Mouse (Mus musculus) hindbrain, embryonic 14.5 days (tissue): ENCODE results near the gene Sept6. TPM values are rescaled to one million over a fixed set of nuclear protein-coding genes. Genes with fewer than 3 reads are reported as not detected.

Experiments used
- ATAC-seq: fragments of 200-750 bp; cut with Nextera tagmentation; 2 replicates; pipeline ENCODE4 v1.8.0; 2017; ENCODE audit warnings: moderate number of reproducible peaks, mild to moderate bottlenecking, moderate TSS enrichment, moderate library complexity; ENCODE audit not compliant: low FRiP score
- DNase-seq: peaks from one replicate; pipeline ENCODE4 v3.0.0-alpha.2; 2015; ENCODE audit warnings: low spot score
- H3K27ac ChIP-seq: fragments of 300-500 bp; sonication (generic); 2 replicates; pipeline ENCODE4 v1.5.1; 2014; ENCODE audit warnings: mild to moderate bottlenecking, moderate library complexity
- H3K27me3 ChIP-seq: fragments of 300-500 bp; sonication (generic); 2 replicates; pipeline ENCODE4 v1.6.1; 2014; ENCODE audit warnings: mild to moderate bottlenecking, low read length, mixed read lengths; ENCODE audit not compliant: control insufficient read depth, insufficient read depth
- H3K36me3 ChIP-seq: fragments of 300-500 bp; sonication (generic); replicated peaks from 2 replicates; pipeline ENCODE4 v1.6.1; 2014; ENCODE audit not compliant: control insufficient read depth, insufficient read depth
- H3K4me1 ChIP-seq: fragments of 300-500 bp; sonication (generic); replicated peaks from 2 replicates; pipeline ENCODE4 v1.6.1; 2014; ENCODE audit warnings: antibody characterized with exemption, low read length, mixed read lengths; ENCODE audit not compliant: control insufficient read depth, insufficient read depth
- H3K4me2 ChIP-seq: fragments of 300-500 bp; sonication (generic); replicated peaks from 2 replicates; pipeline ENCODE4 v1.6.1; 2014; ENCODE audit warnings: mild to moderate bottlenecking, moderate library complexity
- H3K4me3 ChIP-seq: fragments of 300-500 bp; sonication (generic); replicated peaks from 2 replicates; pipeline ENCODE4 v1.5.1; 2014; ENCODE audit warnings: mild to moderate bottlenecking, low read length
- H3K9ac ChIP-seq: fragments of 300-500 bp; sonication (generic); 2 replicates; pipeline ENCODE4 v1.6.1; 2014
- H3K9me3 ChIP-seq: fragments of 300-500 bp; sonication (generic); 2 replicates; pipeline ENCODE4 v1.6.1; 2016; ENCODE audit warnings: low read length; ENCODE audit not compliant: control insufficient read depth
- WGBS: fragments of 180-500 bp; shearing (Covaris S2); extraction: QIAGEN DNeasy Blood & Tissue Kit; methylation state at CpG from one replicate; pipeline ENCODE4 v1.1.7; 2014; 5-methylcytosine and 5-hydroxymethylcytosine counted together
- polyA plus RNA-seq: library from polyadenylated mRNA; unstranded; fragments of >200 nt; fragmentation: Nextera tagmentation; extraction: Ambion mirVana; gene quantifications from 2 replicates; pipeline ENCODE4 v1.2.1, GENCODE M21; 2014

Gene Sept6
- polyA plus RNA-seq, 1 experiment from 2014 or later, result 70.7 TPM

GRCm38 (mm10) chrX:36863766-36864608 lies 127.6 kb downstream of the Sept6 start:
- H3K27ac ChIP-seq, result 0 out of 2 replicates have a peak overlapping the region, but pooled peaks have one; percentile 20
- H3K9me3 ChIP-seq, result no peaks in the 10 kb centered on the region
- peak overlapping the region; percentile 38 for H3K4me3 ChIP-seq
- H3K4me2 ChIP-seq, result peak overlapping the region; percentile 47
- DNase-seq (peak; percentile 82), ATAC-seq (peak; percentile 91)
- 18% methylated on average over 42 of the region's 44 CpGs for WGBS
- H3K4me1 ChIP-seq, result peaks cover 5% of the 10 kb centered on the region; the same call in 1 of the 2 replicates
- H3K27me3 ChIP-seq, result no peaks in the 10 kb centered on the region
- peak overlapping the region; percentile 40; the same call in 1 of the 2 replicates for H3K9ac ChIP-seq
- no peaks in the 10 kb centered on the region for H3K36me3 ChIP-seq

Other genes with a start within 250 kb of the Sept6 start
- 0.42 and 0.96 TPM in 2 replicates for gene Slc25a43, start 248.1 kb downstream of the Sept6 start, polyA plus RNA-seq
- gene Slc25a5, start 196.1 kb downstream of the Sept6 start, polyA plus RNA-seq, result 568 TPM in 2 replicates
- gene Ube2a, start 117.9 kb downstream of the Sept6 start, polyA plus RNA-seq, result 132 and 134 TPM in 2 replicates
- gene C330007P06Rik, start 117.7 kb downstream of the Sept6 start, polyA plus RNA-seq, result 24.6 and 25.3 TPM in 2 replicates
- 21.4 and 24.6 TPM in 2 replicates for gene Nkrf, start 88.9 kb downstream of the Sept6 start, polyA plus RNA-seq
- gene Sowahd, start 57.1 kb upstream of the Sept6 start, polyA plus RNA-seq, result not detected in 2 replicates
- 293 and 367 TPM in 2 replicates for gene Rpl39, start 93.6 kb upstream of the Sept6 start, polyA plus RNA-seq
- gene Upf3b, start 118.5 kb upstream of the Sept6 start, polyA plus RNA-seq, result 20.6 and 23.4 TPM in 2 replicates
- gene Nkap, start 135.0 kb upstream of the Sept6 start, polyA plus RNA-seq, result 23.5 and 23.8 TPM in 2 replicates
- gene Akap14, start 177.0 kb upstream of the Sept6 start, polyA plus RNA-seq, result 0.14 and 0.35 TPM in 2 replicates
- gene Ndufa1, start 199.4 kb upstream of the Sept6 start, polyA plus RNA-seq, result 720 and 850 TPM in 2 replicates
- 23.3 and 28.3 TPM in 2 replicates for gene Rnf113a1, start 199.5 kb upstream of the Sept6 start, polyA plus RNA-seq
- gene Gm9, start 219.2 kb upstream of the Sept6 start, polyA plus RNA-seq, result not detected in 2 replicates
- gene Rhox1, start 230.5 kb upstream of the Sept6 start, polyA plus RNA-seq, result not detected in 2 replicates